Mouse (Mus musculus) adipocyte (in vitro differentiated cells): ENCODE data around the gene Tgm1.

Source experiments
- DNase-seq: peaks from one replicate; pipeline ENCODE4 v3.0.0-alpha.2; 2016; ENCODE audit warnings: low spot score

Gene Tgm1

DNA sequence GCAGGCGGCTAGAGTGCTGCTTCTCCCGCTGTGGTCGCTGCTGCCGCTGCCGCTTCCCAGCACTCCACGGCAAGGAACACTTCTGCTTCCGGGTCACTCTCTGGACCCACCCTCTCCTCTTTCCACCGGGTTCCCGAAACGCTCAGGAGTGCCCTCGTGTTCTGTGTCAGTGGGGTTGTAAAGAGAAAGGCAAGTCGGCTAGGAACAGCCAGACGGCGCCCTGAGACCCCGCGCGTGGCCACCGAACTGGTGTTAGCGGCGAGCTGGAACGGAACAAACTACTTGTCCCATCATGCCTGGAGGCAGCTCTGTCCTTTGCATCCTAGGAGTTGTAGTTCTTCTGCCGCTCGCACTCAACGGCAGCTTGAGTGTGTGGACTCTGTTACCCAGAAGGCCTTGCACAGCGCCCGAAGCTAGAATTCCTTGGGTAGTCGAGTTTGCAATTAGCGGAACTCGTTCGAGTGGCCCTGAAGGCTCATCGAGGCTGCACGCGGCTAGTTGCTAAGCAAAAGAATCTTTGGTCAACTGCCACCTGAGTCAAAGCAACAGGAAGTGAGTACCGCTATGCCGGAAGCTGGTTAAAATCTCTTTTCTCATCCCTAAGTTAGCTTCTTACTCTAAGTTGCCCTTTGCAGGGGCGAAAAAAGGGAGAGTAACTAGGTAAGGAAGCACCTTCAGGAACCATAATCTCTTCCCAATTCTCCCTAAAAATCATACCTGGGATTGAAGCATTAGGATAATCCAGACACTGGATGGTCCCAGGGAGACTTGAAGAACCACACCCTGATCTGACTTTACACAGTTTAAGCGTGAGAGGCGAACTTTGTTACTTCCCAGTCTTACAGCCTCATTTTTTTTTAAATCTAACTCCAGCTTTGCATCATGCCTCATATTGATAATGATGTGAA, 41.6 kb downstream of the Tgm1 start, which contains the start of the genes Gmpr2 and Nedd8:
Gene Gmpr2 (plus strand): TSS at position 109 of the 908 bp plus-strand sequence.
Gene Nedd8 (minus strand): TSS at position 292 of the 908 bp plus-strand sequence.
- peak; percentile 94 for DNase-seq

DNA sequence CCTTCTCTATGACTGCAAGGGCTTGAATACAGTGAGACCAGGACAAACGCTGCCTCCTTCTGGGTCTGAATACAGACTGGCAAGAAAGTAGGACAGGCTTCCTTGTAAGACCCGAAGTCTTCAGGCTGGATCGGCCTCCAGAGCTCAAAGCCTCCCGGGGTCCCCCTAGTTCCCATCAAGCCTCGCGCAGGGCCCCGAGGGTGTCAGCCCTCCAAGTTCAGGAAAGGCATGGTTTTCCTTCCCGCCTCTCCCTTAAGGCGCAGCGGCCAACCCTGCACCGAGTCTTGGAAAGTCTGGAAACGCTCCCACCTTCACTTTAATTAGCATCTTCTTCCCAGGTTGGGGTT, 42.3 kb downstream of the Tgm1 start:
- DNase-seq = no peak

GRCm38 (mm10) chr14:55660636-55661035, 53.1 kb downstream of the Tgm1 start:
- DNase-seq = no peak

DNA sequence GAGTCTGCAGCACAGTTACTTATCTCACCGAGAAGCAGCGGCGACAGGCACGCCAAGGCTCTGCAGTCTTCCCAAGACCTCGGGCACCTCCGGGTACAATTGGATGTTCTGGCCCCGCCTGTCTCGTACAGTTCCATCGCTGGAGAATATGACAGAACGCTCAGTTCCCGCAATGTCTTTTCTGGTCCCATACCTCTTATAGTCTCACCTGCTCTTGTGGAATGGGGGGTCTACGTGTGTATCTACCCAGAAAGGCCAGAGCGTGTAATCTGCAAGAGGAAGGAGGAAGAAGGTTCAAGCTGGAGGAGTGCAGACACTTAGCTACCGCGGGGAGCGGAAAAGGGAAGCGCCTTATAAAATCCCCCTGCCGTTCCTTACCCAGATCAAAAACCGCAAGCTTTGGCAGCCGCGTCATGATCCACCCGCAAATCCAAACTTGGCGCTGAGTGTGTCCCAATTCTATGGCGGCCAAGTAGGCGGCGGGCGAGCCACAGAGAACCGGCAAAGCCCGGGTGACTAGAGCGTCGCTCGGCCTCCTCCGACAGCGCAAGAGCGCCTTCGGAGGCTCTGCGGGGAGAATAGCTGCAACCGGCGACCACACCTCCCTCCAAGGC, 53.7 kb downstream of the Tgm1 start, which contains the start of gene Mdp1:
Gene Mdp1 (minus strand): TSS at position 549 of the 614 bp plus-strand sequence.
- DNase-seq = peak; percentile 77

- DNase-seq = no peak
Observed at GRCm38 (mm10) chr14:55658011-55658410, 55.7 kb downstream of the Tgm1 start.

DNA sequence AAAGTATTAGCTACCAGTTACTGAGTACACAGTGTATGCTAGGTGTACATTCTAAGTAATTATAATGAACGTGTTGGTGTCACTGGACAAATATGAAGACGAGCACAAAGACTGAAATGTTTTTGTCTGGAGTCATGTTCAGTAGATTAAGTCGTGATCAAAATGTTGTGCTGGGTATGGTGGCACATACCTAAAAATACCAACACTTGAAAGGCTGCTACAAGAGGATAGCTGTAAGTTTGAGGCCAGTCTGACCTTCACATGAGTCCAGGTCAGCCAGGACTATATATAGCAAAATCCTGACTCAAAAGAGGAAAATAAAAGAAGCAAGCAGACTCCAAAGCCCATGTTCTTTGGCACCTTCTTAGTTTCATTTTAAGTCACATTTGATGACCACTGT, 56.8 kb downstream of the Tgm1 start:
- no peak for DNase-seq

DNA sequence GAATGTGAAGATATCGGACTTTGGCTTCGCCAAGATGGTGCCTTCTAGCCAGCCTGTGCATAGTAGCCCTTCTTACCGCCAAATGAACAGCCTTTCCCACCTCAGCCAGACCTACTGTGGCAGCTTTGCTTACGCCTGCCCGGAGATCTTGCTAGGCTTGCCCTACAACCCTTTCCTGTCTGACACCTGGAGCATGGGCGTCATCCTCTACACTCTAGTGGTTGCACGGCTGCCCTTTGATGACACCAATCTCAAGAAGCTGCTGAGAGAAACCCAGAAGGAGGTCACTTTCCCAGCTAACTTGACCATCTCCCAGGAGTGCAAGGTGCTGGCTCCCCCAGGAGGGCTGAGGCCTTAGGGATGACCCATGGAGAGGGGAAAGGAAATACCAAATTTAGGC, 62.2 kb downstream of the Tgm1 start:
- no peak for DNase-seq
